Mouse (Mus musculus): Measurements from ENCODE around the gene Prl5a1. TPM values are rescaled to one million over a fixed set of nuclear protein-coding genes. Genes with fewer than 3 reads are reported as not detected.

Prl5a1 gene
- polyA plus RNA-seq (2015; fragmentation: Nextera tagmentation; extraction: Ambion mirVana), result not detected in 2 replicates

DNA sequence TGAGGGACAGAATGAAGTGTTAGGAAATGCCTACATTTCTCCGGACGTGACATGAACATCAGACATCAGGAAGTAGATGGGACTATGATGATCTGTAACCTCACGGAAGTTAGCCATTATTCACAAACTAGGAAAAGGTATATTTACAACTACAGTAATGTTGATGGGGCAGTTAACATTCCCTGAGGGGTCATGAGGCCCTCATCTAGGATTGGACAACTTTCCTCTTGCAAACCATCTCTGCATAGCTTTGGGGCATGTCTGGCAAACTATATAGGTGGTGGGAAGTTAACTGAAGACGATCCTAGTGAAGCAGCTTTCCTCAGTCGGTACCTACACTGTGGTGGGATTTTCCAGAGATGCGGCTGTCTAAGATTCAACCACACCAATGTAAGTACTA lies at the start of gene Prl5a1:
Prl5a1 (plus strand) TSS at position 301 of the 400 bp plus-strand sequence.
- Histone ChIP-seq H3K9ac (replicated peaks) (no peak within 1 kb of the TSS), H3K36me3 (no peaks in the 10 kb centered on the region), H3K9me3 (replicated peaks) (no peaks in the 10 kb centered on the region), H3K27ac (replicated peaks) (no peak within 1 kb of the TSS), H3K27me3 (replicated peaks) (no peaks in the 10 kb centered on the region), H3K4me2 (no peak within 1 kb of the TSS), H3K4me1 (no peaks in the 10 kb centered on the region), H3K4me3 (replicated peaks) (no peak within 1 kb of the TSS)
- no peak for ATAC-seq (ENCODE audit: low FRiP score)
- WGBS, result 92% methylated on average over 6 of the region's 6 CpGs

GRCm38 (mm10) chr13:28096161-28096560 lies 46.1 kb upstream of the Prl5a1 start:
- Histone ChIP-seq H3K4me1 (no peaks in the 10 kb centered on the region), H3K27ac (replicated peaks) (no peak overlapping the region), H3K4me2 (no peak overlapping the region), H3K4me3 (replicated peaks) (no peak overlapping the region), H3K9me3 (replicated peaks) (no peaks in the 10 kb centered on the region), H3K36me3 (no peaks in the 10 kb centered on the region), H3K27me3 (replicated peaks) (no peaks in the 10 kb centered on the region), H3K9ac (replicated peaks) (no peak overlapping the region)
- ATAC-seq (ENCODE audit: low FRiP score), result no peak

DNA sequence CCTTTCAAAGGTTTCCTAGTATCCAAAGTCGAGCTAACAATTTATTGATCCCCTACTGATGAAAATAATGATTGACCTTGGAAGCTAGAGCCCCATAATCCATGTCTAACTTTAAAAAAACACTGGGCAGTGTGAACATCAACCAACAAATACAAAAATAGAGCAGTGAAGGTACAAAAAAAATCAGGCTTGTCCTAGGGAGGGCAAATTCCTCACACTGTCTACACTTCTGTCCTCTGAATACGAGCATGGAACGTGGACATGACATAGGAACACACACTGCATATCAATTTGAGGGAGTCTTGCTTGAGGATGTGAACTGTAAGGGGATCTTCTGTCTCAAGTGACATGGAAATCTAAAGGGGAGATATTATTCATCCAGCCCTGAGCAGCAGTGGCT lies 33.7 kb upstream of the Prl5a1 start:
- Histone ChIP-seq H3K4me1 (no peaks in the 10 kb centered on the region), H3K27ac (replicated peaks) (no peak overlapping the region), H3K36me3 (no peaks in the 10 kb centered on the region), H3K9me3 (replicated peaks) (no peaks in the 10 kb centered on the region), H3K27me3 (replicated peaks) (no peaks in the 10 kb centered on the region), H3K4me2 (no peak overlapping the region), H3K4me3 (replicated peaks) (no peak overlapping the region), H3K9ac (replicated peaks) (no peak overlapping the region)
- WGBS, result 95% methylated on average over 3 of the region's 3 CpGs
- ATAC-seq (ENCODE audit: low FRiP score), result no peak

GRCm38 (mm10) chr13:28132781-28133180 lies 9.5 kb upstream of the Prl5a1 start:
- Histone ChIP-seq H3K4me3 (replicated peaks) (no peak overlapping the region), H3K27me3 (replicated peaks) (no peaks in the 10 kb centered on the region), H3K4me1 (no peaks in the 10 kb centered on the region), H3K36me3 (no peaks in the 10 kb centered on the region), H3K9ac (replicated peaks) (no peak overlapping the region), H3K27ac (replicated peaks) (no peak overlapping the region), H3K4me2 (no peak overlapping the region), H3K9me3 (replicated peaks) (no peaks in the 10 kb centered on the region)
- no peak for ATAC-seq (ENCODE audit: low FRiP score)
- 90% methylated on average over 2 of the region's 2 CpGs for WGBS

GRCm38 (mm10) chr13:28135790-28136189 lies 6.5 kb upstream of the Prl5a1 start:
- H3K4me3 ChIP-seq (replicated peaks), result no peak overlapping the region
- ATAC-seq (ENCODE audit: low FRiP score), result no peak
- H3K27ac ChIP-seq (replicated peaks), result no peak overlapping the region
- no peaks in the 10 kb centered on the region for H3K27me3 ChIP-seq (replicated peaks)
- no peak overlapping the region for H3K4me2 ChIP-seq
- H3K9ac ChIP-seq (replicated peaks), result no peak overlapping the region
- H3K9me3 ChIP-seq (replicated peaks), result no peaks in the 10 kb centered on the region
- no peaks in the 10 kb centered on the region for H3K36me3 ChIP-seq
- H3K4me1 ChIP-seq, result no peaks in the 10 kb centered on the region

Other genes starting within 250 kb of the Prl5a1 start
- not detected in 2 replicates for gene Prl4a1, start 126.3 kb upstream of the Prl5a1 start, polyA plus RNA-seq (2015; fragmentation: Nextera tagmentation; extraction: Ambion mirVana)
- gene Gm11361, start 115.0 kb downstream of the Prl5a1 start, polyA plus RNA-seq (2015; fragmentation: Nextera tagmentation; extraction: Ambion mirVana), result 4.6 and 6.0 TPM in 2 replicates